Mouse (Mus musculus) urinary bladder, postnatal 4 days (tissue): Measurements from ENCODE around the gene St6galnac4.

Source experiments
- DNase-seq, 2 experiments: peaks; one replicate each; pipeline ENCODE4 v3.0.0; 2021 to 2022; ENCODE audit warnings: low spot score in 2 of 2

The St6galnac4 gene

GRCm38 (mm10) chr2:32570698-32571494 lies 16.0 kb upstream of the St6galnac4 start, which contains the start of gene Dpm2:
Dpm2 (plus strand) TSS chr2:32570858.
- DNase-seq = peak; percentile 81 to 89

- no peak for DNase-seq
These were observed 14.7 kb upstream of the St6galnac4 start for GRCm38 (mm10) chr2:32572196-32572595.

GRCm38 (mm10) chr2:32574497-32574896 lies 12.4 kb upstream of the St6galnac4 start, which contains the start of gene Pip5kl1:
Pip5kl1 (plus strand) TSS chr2:32574797.
- DNase-seq = no peak

- no peak for DNase-seq
These were observed 11.9 kb upstream of the St6galnac4 start for GRCm38 (mm10) chr2:32574901-32575585.

GRCm38 (mm10) chr2:32575586-32576160 lies 11.2 kb upstream of the St6galnac4 start, which contains the start of gene 9430097D07Rik:
9430097D07Rik (minus strand) TSS chr2:32575684.
- no peak for DNase-seq

GRCm38 (mm10) chr2:32576532-32576931 lies 10.4 kb upstream of the St6galnac4 start:
- no peak for DNase-seq

GRCm38 (mm10) chr2:32578146-32579046 lies 8.5 kb upstream of the St6galnac4 start:
- DNase-seq = no peak

- no peak for DNase-seq
These were observed 5.3 kb upstream of the St6galnac4 start for GRCm38 (mm10) chr2:32581450-32582095.

- peak; percentile 72 to 79 for DNase-seq
These were observed 3.8 kb upstream of the St6galnac4 start for GRCm38 (mm10) chr2:32582830-32583799.

- DNase-seq = no peak
These were observed 1.7 kb upstream of the St6galnac4 start for GRCm38 (mm10) chr2:32585149-32585714.

GRCm38 (mm10) chr2:32587731-32588321 lies 931 bp downstream of the St6galnac4 start:
- DNase-seq = no peak

- no peak for DNase-seq
These were observed 2.4 kb downstream of the St6galnac4 start for GRCm38 (mm10) chr2:32589213-32589795.

- no peak for DNase-seq
These were observed 3.3 kb downstream of the St6galnac4 start for GRCm38 (mm10) chr2:32590224-32590623.

- no peak for DNase-seq
These were observed 4.4 kb downstream of the St6galnac4 start for GRCm38 (mm10) chr2:32591249-32591648.

- no peak for DNase-seq
These were observed 9.8 kb downstream of the St6galnac4 start for GRCm38 (mm10) chr2:32596725-32597124.

- DNase-seq = no peak
These were observed 10.4 kb downstream of the St6galnac4 start for GRCm38 (mm10) chr2:32597248-32597647.

- no peak for DNase-seq
These were observed 10.8 kb downstream of the St6galnac4 start for GRCm38 (mm10) chr2:32597699-32598098.

GRCm38 (mm10) chr2:32598506-32598905 lies 11.6 kb downstream of the St6galnac4 start:
- DNase-seq = no peak

- DNase-seq = no peak
These were observed 12.5 kb downstream of the St6galnac4 start, which contains the start of gene St6galnac6 for GRCm38 (mm10) chr2:32599409-32599808. St6galnac6 (plus strand) TSS chr2:32599709.
